Mouse (Mus musculus) adrenal gland, postnatal 14 days (tissue): ENCODE results near the gene 4933430I17Rik. TPM values are rescaled to one million over a fixed set of nuclear protein-coding genes. Genes with fewer than 3 reads are reported as not detected.

Experiments
- total RNA-seq: library from RNA; stranded (reverse); gene quantifications from 2 replicates; pipeline ENCODE4 v1.2.3, GENCODE M21; 2021

4933430I17Rik gene
- total RNA-seq, 1 experiment from 2014 or later: 0.19 TPM

Other genes with a start within 250 kb of the 4933430I17Rik start
- 33.5 and 35.6 TPM in 2 replicates for gene Fkbp15, start 164.8 kb upstream of the 4933430I17Rik start, total RNA-seq
- gene Slc31a1, start 164.6 kb upstream of the 4933430I17Rik start, total RNA-seq: 57.8 and 58.8 TPM in 2 replicates
- gene Cdc26, start 116.7 kb upstream of the 4933430I17Rik start, total RNA-seq: 67.1 and 70.0 TPM in 2 replicates
- gene Prpf4, start 116.6 kb upstream of the 4933430I17Rik start, total RNA-seq: 21.4 and 26.3 TPM in 2 replicates
- gene Rnf183, start 90.1 kb upstream of the 4933430I17Rik start, total RNA-seq: not detected in 2 replicates
- gene Wdr31, start 54.5 kb upstream of the 4933430I17Rik start, total RNA-seq: 1.7 and 2.0 TPM in 2 replicates
- 1.1 and 1.3 TPM in 2 replicates for gene Bspry, start 45.3 kb upstream of the 4933430I17Rik start, total RNA-seq
- gene Hdhd3, start 21.9 kb upstream of the 4933430I17Rik start, total RNA-seq: 16.2 and 22.7 TPM in 2 replicates
- 90.0 and 110 TPM in 2 replicates for gene Alad, start 5.5 kb upstream of the 4933430I17Rik start, total RNA-seq
- 43.9 and 46.4 TPM in 2 replicates for gene Pole3, start 301 bp upstream of the 4933430I17Rik start, total RNA-seq
- 46.7 and 69.3 TPM in 2 replicates for gene Rgs3, start 34.5 kb downstream of the 4933430I17Rik start, total RNA-seq